Mouse (Mus musculus) thymus, adult 18-20 months (tissue): ENCODE data around the gene Ccdc107.

Source experiments
- DNase-seq, 2 experiments: peaks; one replicate each; pipeline ENCODE4 v3.0.0; 2022; ENCODE audit warnings: mixed read lengths in 2 of 2

The Ccdc107 gene

GRCm38 (mm10) chr4:43489611-43490010 is 3.1 kb upstream of the Ccdc107 start:
- no peak for DNase-seq

- no peak for DNase-seq
These were observed 1.9 kb upstream of the Ccdc107 start for GRCm38 (mm10) chr4:43490801-43491200.

- DNase-seq: no peak
These were observed 439 bp upstream of the Ccdc107 start for GRCm38 (mm10) chr4:43492101-43492820.

- DNase-seq: peak; percentile 94 to 96
These were observed 616 bp downstream of the Ccdc107 start for GRCm38 (mm10) chr4:43493186-43493845.

- no peak for DNase-seq
These were observed 1.1 kb downstream of the Ccdc107 start for GRCm38 (mm10) chr4:43493846-43494240.

GRCm38 (mm10) chr4:43496587-43496986 is 3.9 kb downstream of the Ccdc107 start:
- no peak for DNase-seq

GRCm38 (mm10) chr4:43497405-43497804 is 4.7 kb downstream of the Ccdc107 start:
- DNase-seq: no peak

GRCm38 (mm10) chr4:43497946-43498345 is 5.2 kb downstream of the Ccdc107 start:
- DNase-seq: no peak

- DNase-seq: no peak
These were observed 6.3 kb downstream of the Ccdc107 start for GRCm38 (mm10) chr4:43498983-43499382.

GRCm38 (mm10) chr4:43499407-43500333 is 7.0 kb downstream of the Ccdc107 start, which contains the start of gene Arhgef39:
Gene Arhgef39 (minus strand): TSS chr4:43499695.
- DNase-seq: peak; percentile 67

- no peak for DNase-seq
These were observed 10.3 kb downstream of the Ccdc107 start for GRCm38 (mm10) chr4:43503041-43503440.

- DNase-seq: no peak
These were observed 10.8 kb downstream of the Ccdc107 start for GRCm38 (mm10) chr4:43503506-43503905.

- no peak for DNase-seq
These were observed 11.6 kb downstream of the Ccdc107 start for GRCm38 (mm10) chr4:43504269-43504668.

- no peak for DNase-seq
These were observed 13.4 kb downstream of the Ccdc107 start for GRCm38 (mm10) chr4:43506074-43506473.

- no peak for DNase-seq
These were observed 14.0 kb downstream of the Ccdc107 start, which contains the start of gene Car9 for GRCm38 (mm10) chr4:43506536-43507185. Gene Car9 (plus strand): TSS chr4:43506966.

GRCm38 (mm10) chr4:43507938-43508665 is 15.4 kb downstream of the Ccdc107 start:
- DNase-seq: no peak

- peak; percentile 54 to 73 for DNase-seq
These were observed 15.9 kb downstream of the Ccdc107 start for GRCm38 (mm10) chr4:43508666-43508997.

GRCm38 (mm10) chr4:43509109-43509508 is 16.4 kb downstream of the Ccdc107 start:
- no peak for DNase-seq

GRCm38 (mm10) chr4:43511675-43512454 is 19.2 kb downstream of the Ccdc107 start:
- no peak for DNase-seq

GRCm38 (mm10) chr4:43512653-43513052 is 20.0 kb downstream of the Ccdc107 start:
- no peak for DNase-seq

GRCm38 (mm10) chr4:43513300-43513699 is 20.6 kb downstream of the Ccdc107 start:
- DNase-seq: no peak
